Mouse (Mus musculus) spleen, adult 2 months (tissue): Measurements from ENCODE around the gene Tspan32.

ENCODE experiments used
- CTCF ChIP-seq: fragments of 200-500 bp; IDR thresholded peaks from 2 replicates; pipeline ENCODE4 v1.5.1; 2011; ENCODE audit warnings: mild to moderate bottlenecking, inconsistent platforms; ENCODE audit not compliant: insufficient read depth, insufficient read length, insufficient replicate concordance; ENCODE audit errors: extremely low read depth
- POLR2A ChIP-seq: fragments of 200-500 bp; IDR thresholded peaks from 2 replicates; pipeline ENCODE4 v1.6.1; 2011; ENCODE audit warnings: low read depth, low read length, inconsistent platforms

GRCm38 (mm10) chr7:143008370-143008926, 3.6 kb downstream of the Tspan32 start:
- TF ChIP-seq POLR2A (no peak), CTCF (no peak)
